Mouse (Mus musculus) layer of hippocampus, postnatal 25 days (tissue): ENCODE data around the gene Dnase1l2. TPM values are rescaled to one million over a fixed set of nuclear protein-coding genes. Genes with fewer than 3 reads are reported as not detected.

Experiments used
- total RNA-seq, 2 experiments: library from RNA; stranded (reverse); gene quantifications; 2 replicates each; pipeline ENCODE4 v1.2.3; 2021

Gene Dnase1l2
- total RNA-seq, 2 experiments from 2014 or later, result 6.0 to 7.8 TPM

Other genes starting within 250 kb of the Dnase1l2 start
- 10 to 100 TPM; 60.1 to 64.2 TPM for gene Tbc1d24, start 237.5 kb downstream of the Dnase1l2 start, total RNA-seq
- gene Ntn3, start 233.6 kb downstream of the Dnase1l2 start, total RNA-seq, result 10 to 100 TPM; 10.8 to 11.0 TPM
- gene Tedc2, start 222.3 kb downstream of the Dnase1l2 start, total RNA-seq, result 10 to 100 TPM in 1 of 2 experiments, 1 to 10 TPM in 1; 8.4 to 10.0 TPM
- gene Ccnf, start 191.6 kb downstream of the Dnase1l2 start, total RNA-seq, result 1 to 10 TPM; 4.1 to 6.6 TPM
- 1 to 10 TPM in 1 of 2 experiments, under 1 TPM in 1; 0.47 to 1.2 TPM for gene Abca17, start 92.0 kb downstream of the Dnase1l2 start, total RNA-seq
- gene Abca3, start 91.2 kb downstream of the Dnase1l2 start, total RNA-seq, result 10 to 100 TPM; 70.7 to 75.2 TPM
- gene Rnps1, start 28.5 kb downstream of the Dnase1l2 start, total RNA-seq, result 100 to 1,000 TPM; 117 to 120 TPM
- gene Eci1, start 16.5 kb downstream of the Dnase1l2 start, total RNA-seq, result 10 to 100 TPM; 23.3 to 26.9 TPM
- gene E4f1, start 27.2 kb upstream of the Dnase1l2 start, total RNA-seq, result 10 to 100 TPM; 25.4 to 36.0 TPM
- 10 to 100 TPM; 61.5 to 74.6 TPM for gene Pgp, start 27.3 kb upstream of the Dnase1l2 start, total RNA-seq
- gene Bricd5, start 30.8 kb upstream of the Dnase1l2 start, total RNA-seq, result 1 to 10 TPM; 1.6 to 3.5 TPM
- gene Mlst8, start 36.0 kb upstream of the Dnase1l2 start, total RNA-seq, result 10 to 100 TPM; 38.1 to 40.1 TPM
- gene Caskin1, start 45.5 kb upstream of the Dnase1l2 start, total RNA-seq, result 100 to 1,000 TPM; 143 to 165 TPM
- gene Traf7, start 84.8 kb upstream of the Dnase1l2 start, total RNA-seq, result 10 to 100 TPM; 69.9 to 88.9 TPM
- 10 to 100 TPM; 65.1 to 72.1 TPM for gene Rab26, start 91.1 kb upstream of the Dnase1l2 start, total RNA-seq
- gene Pkd1, start 106.7 kb upstream of the Dnase1l2 start, total RNA-seq, result 10 to 100 TPM; 68.9 to 89.9 TPM
- 100 to 1,000 TPM; 150 to 186 TPM for gene Tsc2, start 189.5 kb upstream of the Dnase1l2 start, total RNA-seq
- gene Nthl1, start 189.6 kb upstream of the Dnase1l2 start, total RNA-seq, result 1 to 10 TPM; 3.3 to 4.7 TPM
- gene Slc9a3r2, start 207.2 kb upstream of the Dnase1l2 start, total RNA-seq, result 10 to 100 TPM; 45.1 to 50.0 TPM
- 1 to 10 TPM; 2.1 to 2.9 TPM for gene Npw, start 215.4 kb upstream of the Dnase1l2 start, total RNA-seq
- 10 to 100 TPM; 36.9 to 40.0 TPM for gene Zfp598, start 226.6 kb upstream of the Dnase1l2 start, total RNA-seq
- gene Syngr3, start 246.8 kb upstream of the Dnase1l2 start, total RNA-seq, result 100 to 1,000 TPM; 160 to 178 TPM